Mouse (Mus musculus) thymus, adult 2 months (tissue): Measurements from ENCODE around the gene Fcho2. TPM values are rescaled to one million over a fixed set of nuclear protein-coding genes. Genes with fewer than 3 reads are reported as not detected.

Source experiments
- DNase-seq: peaks from one replicate; pipeline ENCODE4 v3.0.0; 2021
- H3K27ac ChIP-seq: fragments of 200-500 bp; 2 replicates; pipeline ENCODE4 v1.5.1; 2012; ENCODE audit warnings: low read length, control low read depth; ENCODE audit not compliant: control insufficient read depth, insufficient read depth
- H3K27me3 ChIP-seq: fragments of 200-500 bp; 2 replicates; pipeline ENCODE4 v1.6.1; 2012; ENCODE audit warnings: mild to moderate bottlenecking, low read length, moderate library complexity, mixed read lengths; ENCODE audit not compliant: control insufficient read depth, insufficient read depth
- H3K36me3 ChIP-seq: fragments of 200-500 bp; 2 replicates; pipeline ENCODE4 v1.6.1; 2012; ENCODE audit warnings: mild to moderate bottlenecking, low read length, moderate library complexity; ENCODE audit not compliant: control insufficient read depth, insufficient read depth
- H3K4me1 ChIP-seq: fragments of 200-500 bp; replicated peaks from 2 replicates; pipeline ENCODE4 v1.6.1; 2012; ENCODE audit warnings: low read length; ENCODE audit not compliant: control insufficient read depth, insufficient read depth
- H3K4me3 ChIP-seq: fragments of 200-500 bp; 2 replicates; pipeline ENCODE4 v1.5.1; 2012; ENCODE audit warnings: mild to moderate bottlenecking, low read length, control low read depth, moderate library complexity; ENCODE audit not compliant: control insufficient read depth, insufficient read depth
- CTCF ChIP-seq: fragments of 200-500 bp; IDR thresholded peaks from 2 replicates; pipeline ENCODE4 v1.5.1; 2012; ENCODE audit warnings: mild to moderate bottlenecking, control low read depth, low read length, moderate library complexity, borderline replicate concordance; ENCODE audit not compliant: control insufficient read depth, poor library complexity, insufficient read depth; ENCODE audit errors: extremely low read depth
- POLR2A ChIP-seq: fragments of 200-500 bp; IDR thresholded peaks from 2 replicates; pipeline ENCODE4 v1.6.1; 2012; ENCODE audit warnings: mild to moderate bottlenecking, low read length, control low read depth, moderate library complexity; ENCODE audit not compliant: control insufficient read depth, poor library complexity, insufficient read depth; ENCODE audit errors: extremely low read depth
- WGBS: fragments of 180-500 bp; shearing (Covaris S2); methylation state at CpG from one replicate; pipeline ENCODE4 v1.1.7; 2018; 5-methylcytosine and 5-hydroxymethylcytosine counted together
- polyA plus RNA-seq: library from polyadenylated mRNA; depleted of rRNA; stranded (reverse); fragments of >200 nt; gene quantifications from 2 replicates; pipeline ENCODE4 v1.2.3, GENCODE M21; 2012

The Fcho2 gene
- polyA plus RNA-seq, 1 experiment, result 10.7 TPM

DNA sequence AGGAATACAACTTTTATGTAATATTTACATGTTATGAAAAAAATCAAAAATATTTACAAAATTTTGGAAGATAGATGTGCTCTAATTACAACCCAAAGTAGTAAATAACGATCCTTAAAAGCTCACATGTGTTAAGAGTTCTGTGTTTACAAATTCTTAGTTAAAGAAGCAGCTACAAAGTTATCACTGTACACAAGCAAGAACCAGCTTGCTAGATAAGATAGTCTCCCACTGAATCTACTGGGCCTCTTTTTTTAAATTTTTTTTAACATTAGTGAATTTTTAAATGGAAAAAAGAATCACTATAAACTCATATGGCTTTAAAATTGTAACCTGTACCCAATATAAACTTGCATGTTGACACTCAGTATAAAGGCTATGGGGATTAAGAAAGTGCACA is 91.8 kb downstream of the Fcho2 start:
- Histone ChIP-seq H3K4me3 (no peak overlapping the region), H3K4me1 (no peaks in the 10 kb centered on the region), H3K27me3 (no peaks in the 10 kb centered on the region), H3K27ac (no peak overlapping the region), H3K36me3 (peaks cover 11% of the 10 kb centered on the region)
- 95% methylated on average over 1 of the region's 1 CpGs for WGBS
- TF ChIP-seq POLR2A (no peak), CTCF (no peak)
- no peak for DNase-seq

DNA sequence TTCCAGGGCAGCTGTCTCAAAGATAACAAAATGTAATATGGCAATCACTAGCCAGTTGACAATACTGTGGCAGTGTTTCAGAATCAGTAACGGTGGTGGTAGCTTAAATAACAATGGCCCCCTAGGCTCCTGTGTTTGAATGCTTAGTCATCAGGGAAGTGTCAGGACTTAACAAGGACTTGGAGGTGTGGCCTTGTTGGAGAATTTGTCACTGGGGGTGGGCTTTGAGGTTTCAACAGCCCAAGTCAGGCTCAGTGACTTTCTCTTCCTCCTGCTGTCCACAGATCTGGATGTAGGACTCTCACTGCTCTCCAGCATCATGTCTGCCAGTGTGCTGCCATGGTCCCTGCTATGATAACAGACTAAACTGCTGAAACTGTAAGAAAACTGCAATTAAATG is 93.0 kb downstream of the Fcho2 start:
- no peak overlapping the region for H3K27ac ChIP-seq
- WGBS, result 93% methylated on average over 1 of the region's 1 CpGs
- no peak for DNase-seq
- no peak overlapping the region for H3K4me3 ChIP-seq
- H3K36me3 ChIP-seq, result peaks cover 11% of the 10 kb centered on the region
- H3K27me3 ChIP-seq, result no peaks in the 10 kb centered on the region
- TF ChIP-seq CTCF (no peak), POLR2A (no peak)
- no peaks in the 10 kb centered on the region for H3K4me1 ChIP-seq

DNA sequence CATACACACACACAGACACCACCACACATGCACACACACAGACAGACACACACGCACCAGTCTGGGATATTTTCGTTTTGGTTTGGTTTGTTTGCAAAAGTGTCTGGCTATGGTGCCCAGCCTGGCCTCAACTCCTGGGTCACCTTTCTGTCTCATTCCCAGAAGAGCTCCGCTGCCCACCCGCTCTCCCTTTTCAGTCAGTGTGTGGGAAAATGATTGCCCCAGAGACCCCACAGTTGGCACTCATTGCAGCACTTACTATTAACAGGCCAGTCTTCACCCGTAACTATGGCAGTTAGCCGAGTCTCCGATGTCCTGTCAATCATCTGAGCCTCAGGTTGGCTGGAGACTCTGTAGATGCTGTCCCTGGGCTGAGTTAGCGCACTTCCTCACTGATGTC is 99.1 kb downstream of the Fcho2 start:
- Histone ChIP-seq H3K27ac (no peak overlapping the region), H3K27me3 (no peaks in the 10 kb centered on the region), H3K4me1 (no peaks in the 10 kb centered on the region), H3K36me3 (no peaks in the 10 kb centered on the region), H3K4me3 (no peak overlapping the region)
- WGBS, result 99% methylated on average over 8 of the region's 8 CpGs
- no peak for TF ChIP-seq CTCF
- TF ChIP-seq POLR2A, result no peak
- no peak for DNase-seq

DNA sequence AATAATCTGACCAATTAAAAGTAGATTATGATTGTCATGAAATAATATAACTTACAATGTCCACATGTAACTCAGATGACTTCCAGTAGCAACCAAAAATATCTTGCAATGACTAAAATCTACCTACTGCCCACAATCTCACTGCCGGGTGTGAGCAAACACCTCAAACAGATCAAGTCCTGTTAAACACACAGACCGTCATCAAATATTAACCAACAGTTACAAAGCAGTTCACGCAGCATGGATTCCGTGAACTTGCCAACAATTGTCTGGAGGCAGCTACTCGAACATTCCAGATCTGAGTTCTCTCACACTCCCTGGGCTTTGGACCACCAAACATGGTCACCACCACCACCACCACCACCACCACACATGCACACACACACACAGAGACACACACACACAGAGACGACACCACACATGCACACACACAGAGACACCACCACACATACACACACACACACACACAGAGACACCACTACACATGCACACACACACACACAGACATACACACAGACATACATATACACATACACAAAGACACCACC is 99.7 kb downstream of the Fcho2 start:
- Histone ChIP-seq H3K4me3 (no peak overlapping the region), H3K27me3 (no peaks in the 10 kb centered on the region), H3K36me3 (no peaks in the 10 kb centered on the region), H3K27ac (no peak overlapping the region), H3K4me1 (no peaks in the 10 kb centered on the region)
- 97% methylated on average over 6 of the region's 6 CpGs for WGBS
- no peak for TF ChIP-seq POLR2A
- no peak for TF ChIP-seq CTCF
- DNase-seq, result no peak

DNA sequence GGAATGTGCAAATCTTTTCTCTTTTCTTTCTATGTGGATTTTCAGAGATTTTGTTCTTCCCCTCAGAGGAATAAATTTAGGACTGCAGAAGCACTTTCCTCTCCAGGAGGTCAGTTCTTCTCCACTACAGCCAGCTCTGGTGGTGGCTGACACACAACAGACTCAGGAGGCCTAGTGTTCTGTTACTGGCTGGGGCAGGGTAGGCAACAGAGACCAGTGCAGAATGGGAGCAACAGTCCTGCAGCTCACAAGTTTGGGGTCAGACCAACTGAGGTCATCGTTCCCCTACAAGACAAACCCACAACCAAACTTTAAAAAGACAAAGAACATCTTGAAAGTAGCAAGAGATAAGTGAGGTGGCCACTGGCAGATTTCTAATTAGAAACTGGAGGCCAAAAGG is 104.6 kb downstream of the Fcho2 start:
- TF ChIP-seq POLR2A (no peak), CTCF (no peak)
- DNase-seq, result no peak
- H3K27ac ChIP-seq, result no peak overlapping the region
- H3K36me3 ChIP-seq, result no peaks in the 10 kb centered on the region
- 87% methylated on average over 1 of the region's 1 CpGs for WGBS
- no peaks in the 10 kb centered on the region for H3K4me1 ChIP-seq
- no peaks in the 10 kb centered on the region for H3K27me3 ChIP-seq
- no peak overlapping the region for H3K4me3 ChIP-seq

DNA sequence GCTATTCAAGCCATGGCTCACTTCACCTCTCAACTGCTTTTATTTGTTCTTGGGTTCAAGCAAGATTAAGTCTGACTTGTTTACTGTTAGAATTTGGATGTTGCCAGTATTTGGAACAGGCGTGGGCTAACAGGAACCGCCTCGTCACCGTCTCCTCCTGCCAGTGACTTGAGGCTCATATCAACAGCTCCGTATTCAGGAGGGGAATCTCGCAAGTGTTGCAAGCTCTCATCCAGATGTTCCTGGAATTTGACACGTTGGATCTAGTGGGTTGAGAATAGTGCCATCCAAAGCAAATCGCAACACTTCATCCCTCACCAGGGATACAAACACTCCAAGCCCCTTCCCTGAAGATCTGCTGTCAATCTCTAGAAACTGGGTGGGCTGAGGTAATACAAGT is 105.0 kb downstream of the Fcho2 start:
- DNase-seq, result no peak
- Histone ChIP-seq H3K36me3 (no peaks in the 10 kb centered on the region), H3K27me3 (no peaks in the 10 kb centered on the region), H3K4me3 (no peak overlapping the region), H3K27ac (no peak overlapping the region), H3K4me1 (no peaks in the 10 kb centered on the region)
- WGBS, result 89% methylated on average over 8 of the region's 8 CpGs
- TF ChIP-seq CTCF (no peak), POLR2A (no peak)

DNA sequence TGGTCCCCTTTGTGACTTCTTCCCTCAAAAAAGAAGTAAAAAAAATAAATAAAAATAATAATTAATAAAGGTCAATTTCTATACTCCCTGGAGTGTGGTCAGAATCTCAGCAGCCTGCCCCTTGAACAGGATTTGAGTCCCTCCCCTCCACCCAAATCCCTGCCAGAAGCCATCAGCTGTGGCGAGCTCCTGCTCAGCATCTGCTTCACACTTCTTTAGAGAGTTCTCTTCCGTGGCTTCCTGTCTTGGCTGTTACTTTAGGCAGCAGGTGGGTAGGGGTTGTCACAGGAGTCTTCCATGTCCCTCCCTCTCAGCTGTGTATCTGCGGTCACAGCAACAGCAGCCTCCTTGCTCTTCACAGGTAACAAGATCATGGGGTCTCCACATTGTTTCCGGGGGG is 109.7 kb downstream of the Fcho2 start:
- H3K27ac ChIP-seq, result no peak overlapping the region
- DNase-seq, result no peak
- TF ChIP-seq POLR2A (no peak), CTCF (no peak)
- no peak overlapping the region for H3K4me3 ChIP-seq
- H3K4me1 ChIP-seq, result no peaks in the 10 kb centered on the region
- no peaks in the 10 kb centered on the region for H3K27me3 ChIP-seq
- 52% methylated on average over 4 of the region's 4 CpGs for WGBS
- no peaks in the 10 kb centered on the region for H3K36me3 ChIP-seq
